Mouse (Mus musculus) gastrocnemius, postnatal 25 days (tissue): ENCODE data around the gene Rere. TPM values are rescaled to one million over a fixed set of nuclear protein-coding genes. Genes with fewer than 3 reads are reported as not detected.
A peak's percentile ranks its signal among the peaks of the same experiment; 100 is the strongest.
"Not testable (repeated sequence)": the region's sequence is repeated elsewhere in the genome, so short reads cannot be mapped to it uniquely, and the experiment has no call there.

ENCODE experiments used
- DNase-seq: peaks from one replicate; pipeline ENCODE4 v3.0.0; 2022
- total RNA-seq, 2 experiments: library from RNA; stranded (reverse); gene quantifications; 1 replicate in 1 of 2; 2 replicates in 1 of 2; pipeline ENCODE4 v1.2.3; 2021

Rere gene
- total RNA-seq, 2 experiments from 2014 or later, result 51.0 to 56.4 TPM

- DNase-seq, result no peak
These were observed 227.7 kb downstream of the Rere start for GRCm38 (mm10) chr4:150509026-150509712.

GRCm38 (mm10) chr4:150510036-150510435 lies 228.6 kb downstream of the Rere start:
- DNase-seq, result no peak

DNA sequence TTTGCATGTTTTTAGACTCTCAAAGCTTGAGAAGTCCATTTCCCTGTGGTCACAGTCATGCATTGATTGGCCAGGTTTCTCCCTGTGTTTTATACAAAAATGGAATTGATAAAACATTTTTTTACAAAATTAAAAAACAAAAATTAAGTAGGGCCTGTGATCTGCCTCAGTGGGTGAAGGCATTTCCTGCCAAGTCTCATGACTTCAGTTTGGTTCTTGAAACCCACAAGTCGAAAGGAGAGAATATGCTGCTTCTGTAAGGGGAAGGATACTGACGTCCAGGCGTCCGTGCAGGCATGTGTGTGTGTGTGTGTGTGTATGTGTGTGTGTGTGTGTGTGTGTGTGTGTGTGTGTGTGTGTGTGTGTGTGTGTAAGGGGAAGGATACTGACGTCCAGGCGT lies 231.9 kb downstream of the Rere start:
- not testable (repeated sequence) for DNase-seq

DNA sequence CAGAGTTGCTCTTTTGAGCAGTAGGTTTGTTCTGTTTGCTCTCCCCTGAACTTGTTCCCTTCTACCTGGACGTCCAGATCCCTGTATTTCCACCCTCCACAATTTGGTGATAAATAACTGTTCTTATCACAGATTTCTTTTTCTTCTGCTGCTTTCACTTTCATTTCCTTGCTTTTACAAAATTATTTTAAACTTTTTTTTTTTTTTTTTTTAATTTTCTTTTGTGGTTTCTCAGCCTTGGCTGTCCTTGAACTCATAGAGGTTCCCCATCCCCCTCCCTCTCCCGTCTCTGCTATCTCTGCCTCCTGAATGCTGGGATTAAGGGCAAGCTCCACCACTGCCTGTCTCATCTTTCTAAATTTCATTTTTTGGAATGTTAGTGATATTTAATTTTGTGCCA lies 234.8 kb downstream of the Rere start:
- no peak for DNase-seq

DNA sequence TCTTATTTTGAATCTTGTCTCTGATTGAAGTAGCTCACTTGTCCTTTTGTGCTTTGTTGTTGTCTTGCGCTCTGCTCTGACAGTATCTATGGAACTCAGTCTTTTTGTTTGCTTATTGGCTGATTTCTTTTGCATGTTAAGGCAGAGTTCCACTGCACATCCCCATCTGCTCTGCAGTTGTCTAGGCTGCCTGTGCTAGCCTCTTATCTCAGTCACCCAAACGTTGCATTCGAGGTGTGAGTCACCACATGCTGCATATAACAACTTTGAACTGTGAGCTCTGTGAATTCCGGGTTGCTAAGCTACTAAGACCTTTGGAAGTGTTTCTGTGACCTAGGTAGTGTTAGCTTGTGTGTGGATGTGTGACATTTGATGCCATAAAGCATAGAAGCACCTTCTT lies 235.9 kb downstream of the Rere start:
- DNase-seq, result no peak

DNA sequence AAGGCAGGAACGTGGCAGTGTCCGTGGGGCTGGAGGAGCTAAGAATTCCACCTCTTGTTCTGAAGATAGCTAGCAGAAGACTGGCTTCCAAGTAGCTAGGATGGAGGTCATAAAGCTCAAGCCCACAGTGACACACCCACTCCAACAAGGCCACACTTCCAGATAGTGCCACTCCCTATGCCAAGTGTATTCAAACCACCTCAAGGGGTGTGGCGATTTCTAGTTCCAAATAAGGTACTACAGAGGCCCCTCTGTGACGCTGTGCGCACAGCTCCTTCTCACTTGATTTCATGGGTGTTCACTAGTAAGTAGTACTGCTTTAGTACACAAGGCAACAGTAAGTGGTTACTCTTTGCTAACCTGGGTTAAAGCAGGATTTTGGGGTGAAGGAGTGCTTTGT lies 237.4 kb downstream of the Rere start:
- DNase-seq, result no peak

DNA sequence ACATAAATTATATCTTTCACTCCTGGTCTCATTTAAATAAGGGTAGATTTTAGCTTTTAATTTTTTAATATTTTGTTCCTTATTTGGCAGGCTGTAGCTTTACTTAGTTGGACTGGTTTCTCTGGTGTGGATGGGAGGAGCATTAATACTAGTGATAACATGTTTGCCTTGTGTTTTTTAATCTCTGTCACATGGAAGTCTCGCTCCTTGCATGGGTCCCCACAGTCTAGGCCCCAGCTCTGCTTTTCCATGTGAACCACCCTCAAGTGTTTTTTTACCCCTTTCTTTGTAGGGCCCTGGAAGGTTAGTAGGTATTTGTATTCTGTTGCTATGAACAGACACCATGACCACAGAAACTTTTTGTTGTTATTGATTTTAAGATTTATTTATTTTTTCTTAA lies 238.6 kb downstream of the Rere start:
- no peak for DNase-seq

DNA sequence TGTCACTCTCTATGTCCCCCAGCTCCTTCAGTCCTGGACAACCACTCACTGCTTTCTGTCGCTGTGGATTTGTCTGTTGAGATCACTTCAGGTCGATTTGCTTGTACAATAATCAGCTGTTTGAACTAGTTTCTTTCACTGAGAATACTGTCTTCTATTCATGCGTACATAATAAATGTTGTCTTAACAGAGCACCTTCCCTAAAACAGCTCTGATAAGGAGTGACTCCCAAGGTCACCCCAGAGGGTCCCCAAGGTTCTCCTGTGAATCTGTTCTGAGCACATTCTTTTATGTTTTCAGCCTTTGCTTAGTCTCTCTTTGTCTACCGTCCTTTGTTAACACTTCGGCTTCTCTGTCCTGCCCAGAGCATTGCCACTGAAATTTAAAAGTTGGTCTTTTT lies 241.0 kb downstream of the Rere start:
- DNase-seq, result no peak

DNA sequence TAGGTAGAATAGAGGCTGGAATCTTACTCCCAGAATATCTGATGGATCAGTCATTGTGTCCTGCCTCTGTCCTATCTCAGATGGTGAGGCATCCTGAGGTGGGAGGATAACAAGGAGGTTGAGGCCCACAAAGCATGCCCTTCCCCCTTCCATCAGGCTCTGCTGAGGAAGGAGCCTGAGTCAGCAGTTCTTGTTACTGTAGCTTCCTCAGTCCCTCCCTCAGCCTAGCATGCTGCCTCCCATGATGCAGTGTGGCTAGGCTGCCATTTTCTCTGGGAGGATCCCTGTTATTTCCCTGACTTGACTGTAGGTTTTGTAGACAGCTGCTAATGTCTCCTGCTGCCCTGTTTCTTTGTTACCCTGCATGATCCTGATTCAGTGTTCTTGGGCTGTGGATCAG lies 241.9 kb downstream of the Rere start:
- DNase-seq, result no peak

GRCm38 (mm10) chr4:150526269-150526668 lies 244.8 kb downstream of the Rere start:
- DNase-seq, result no peak

DNA sequence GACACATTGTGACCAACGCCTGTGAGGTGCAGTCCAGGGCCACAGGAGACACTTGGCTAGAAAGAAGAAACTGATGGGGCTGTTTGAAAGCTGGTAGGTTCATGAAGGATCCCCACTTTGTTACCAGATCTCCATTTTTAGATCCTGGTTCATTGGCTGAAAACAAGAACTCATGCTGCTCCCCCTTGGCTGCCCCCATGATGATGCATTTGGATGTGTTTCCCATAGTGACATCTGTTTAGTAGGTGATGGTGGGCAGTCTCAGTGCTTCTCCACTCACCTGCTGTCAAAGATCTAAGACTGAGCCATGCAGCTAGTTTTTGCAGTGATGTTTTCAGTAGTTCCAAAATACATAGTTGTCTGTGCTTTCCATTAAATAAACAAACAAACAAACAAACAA lies 247.0 kb downstream of the Rere start:
- no peak for DNase-seq

DNA sequence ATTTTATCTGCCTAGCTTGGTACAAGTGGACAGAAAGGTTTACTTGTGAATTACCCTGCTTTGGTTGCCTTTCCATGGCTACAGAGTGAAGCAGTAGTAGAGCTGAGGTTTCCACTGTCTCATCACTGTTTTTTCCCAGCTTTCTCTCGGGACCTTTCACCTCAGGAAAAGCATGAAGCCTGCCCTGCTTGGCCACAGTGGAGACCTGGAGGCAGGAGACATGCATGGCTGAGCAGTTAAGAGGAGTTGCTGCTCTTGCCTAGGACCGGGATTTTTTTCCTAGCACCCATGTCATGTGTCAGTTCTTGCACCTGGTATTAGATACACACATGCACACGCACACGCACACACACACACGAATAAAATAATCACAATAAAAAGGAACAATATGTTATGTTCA lies 247.4 kb downstream of the Rere start:
- no peak for DNase-seq

DNA sequence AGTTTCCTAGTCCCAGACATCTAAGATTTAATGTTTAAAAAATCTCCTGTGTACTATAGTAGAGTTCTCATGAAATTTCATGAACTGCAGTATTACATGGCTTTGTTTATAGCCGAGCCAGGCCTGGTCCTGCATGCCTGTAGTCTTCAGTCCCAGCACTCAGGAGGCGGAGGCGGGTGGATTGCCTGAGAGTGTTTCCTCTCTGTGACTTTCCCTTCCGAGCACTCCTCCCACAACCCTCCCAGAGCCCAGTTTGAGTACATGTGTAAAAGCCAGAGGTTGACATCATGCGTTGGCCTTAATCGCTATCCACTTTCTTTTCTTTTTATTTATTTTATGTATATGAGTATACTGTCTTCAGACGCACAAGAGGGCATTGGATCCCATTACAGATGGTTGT lies 250.4 kb downstream of the Rere start:
- DNase-seq, result no peak

DNA sequence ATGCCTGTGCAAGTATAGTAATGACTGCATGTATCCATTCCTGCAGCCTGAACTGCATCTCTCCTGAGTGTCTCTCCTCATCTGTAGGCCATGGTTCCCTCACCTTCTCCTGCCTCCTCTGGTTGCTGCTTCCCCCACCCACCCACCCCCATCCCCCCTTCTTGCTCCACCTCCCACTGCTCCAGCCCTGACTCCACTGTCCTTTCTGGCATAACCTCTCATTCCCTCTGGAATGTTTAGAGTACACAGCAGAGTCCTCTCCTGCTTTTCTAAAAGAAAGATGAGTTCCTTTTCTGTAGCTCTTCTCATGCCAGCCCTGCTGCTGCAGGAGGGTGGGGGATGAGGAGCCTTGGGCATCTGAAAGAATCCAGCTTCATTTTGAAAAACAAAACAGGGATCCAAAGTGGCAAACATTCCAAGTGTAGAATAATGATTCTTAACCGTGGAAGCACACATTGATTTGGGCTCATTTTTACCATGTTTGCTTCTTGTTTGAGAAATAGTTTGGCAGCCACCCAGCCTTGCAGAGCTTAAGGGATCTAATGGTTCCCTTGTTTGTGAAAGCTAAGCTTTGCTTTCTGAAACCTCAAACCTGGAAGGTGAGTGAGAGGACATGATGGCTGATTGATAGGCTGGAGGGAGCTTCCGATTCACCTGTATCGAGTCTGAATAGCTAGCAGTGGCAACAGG lies 255.5 kb downstream of the Rere start:
- no peak for DNase-seq

DNA sequence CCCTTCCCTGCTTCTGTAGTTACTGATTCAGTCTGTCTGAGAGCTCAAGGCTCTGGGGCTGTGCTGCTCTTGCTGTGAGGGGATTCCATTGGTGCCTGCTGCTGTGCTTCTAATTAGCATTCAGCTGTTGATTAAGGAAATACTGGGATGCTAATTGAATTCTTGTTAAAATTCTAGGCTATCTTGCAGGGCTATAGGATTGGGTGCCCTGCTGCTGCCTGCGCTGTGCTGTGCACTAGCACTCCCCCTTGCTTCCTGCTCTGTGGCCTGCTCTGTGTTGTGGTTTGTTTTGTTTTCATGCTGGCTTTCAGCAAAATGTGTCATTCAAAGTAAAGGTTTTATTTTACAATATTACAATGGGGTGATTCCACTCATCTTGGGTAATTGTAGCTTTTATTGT lies 258.4 kb downstream of the Rere start:
- DNase-seq, result no peak

GRCm38 (mm10) chr4:150540392-150541094 lies 259.1 kb downstream of the Rere start:
- no peak for DNase-seq

GRCm38 (mm10) chr4:150544231-150544630 lies 262.8 kb downstream of the Rere start:
- no peak for DNase-seq

DNA sequence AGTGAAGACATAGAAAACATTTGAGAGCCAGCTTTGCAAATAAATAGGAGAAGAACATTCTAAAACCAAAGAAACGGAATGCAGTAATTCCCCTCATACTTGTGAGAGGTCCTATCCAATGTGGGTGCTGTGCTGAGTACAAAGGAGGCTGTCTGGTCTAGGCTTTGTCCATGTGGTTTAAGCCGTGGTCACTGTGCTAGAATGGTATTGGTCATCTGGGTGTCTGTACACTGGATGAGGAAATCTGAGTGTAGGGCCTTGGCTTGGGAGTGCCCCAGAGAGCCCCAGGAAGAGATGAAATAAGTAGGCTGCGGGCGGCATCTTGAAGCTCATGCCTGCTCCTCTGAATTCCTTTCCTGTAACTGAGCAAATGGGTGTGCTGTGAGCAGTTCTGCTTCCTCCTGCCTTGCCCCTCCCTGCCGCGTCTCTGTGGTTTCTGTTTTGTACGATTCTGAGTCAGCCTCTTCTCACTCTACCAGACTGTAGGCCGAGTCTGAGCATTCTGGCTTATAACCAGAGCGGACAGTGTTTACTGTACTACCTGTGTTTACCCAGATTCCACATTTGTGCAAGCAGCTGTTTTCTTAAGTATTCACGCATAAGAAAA lies 263.3 kb downstream of the Rere start:
- peak; percentile 52 for DNase-seq

GRCm38 (mm10) chr4:150545775-150546174 lies 264.3 kb downstream of the Rere start:
- no peak for DNase-seq

GRCm38 (mm10) chr4:150546296-150546695 lies 264.9 kb downstream of the Rere start:
- not testable (repeated sequence) for DNase-seq

DNA sequence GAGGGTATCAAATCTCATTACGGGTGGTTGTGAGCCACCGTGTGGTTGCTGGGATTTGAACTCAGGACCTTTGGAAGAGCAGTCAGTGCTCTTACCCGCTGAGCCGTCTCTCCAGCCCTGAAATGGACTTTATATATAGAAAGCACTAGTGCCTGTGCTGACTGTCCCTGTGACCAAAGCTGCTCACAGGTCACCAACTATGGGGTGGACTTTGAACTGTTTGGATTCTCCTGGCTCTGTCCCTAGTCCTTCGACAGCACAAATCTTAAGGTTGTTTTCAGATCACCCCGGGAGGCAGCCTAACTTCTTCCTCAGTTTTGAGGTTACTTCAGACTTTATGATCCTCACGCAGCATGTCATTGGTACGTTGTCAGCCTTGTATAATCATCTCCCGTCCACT lies 267.9 kb downstream of the Rere start:
- no peak for DNase-seq

DNA sequence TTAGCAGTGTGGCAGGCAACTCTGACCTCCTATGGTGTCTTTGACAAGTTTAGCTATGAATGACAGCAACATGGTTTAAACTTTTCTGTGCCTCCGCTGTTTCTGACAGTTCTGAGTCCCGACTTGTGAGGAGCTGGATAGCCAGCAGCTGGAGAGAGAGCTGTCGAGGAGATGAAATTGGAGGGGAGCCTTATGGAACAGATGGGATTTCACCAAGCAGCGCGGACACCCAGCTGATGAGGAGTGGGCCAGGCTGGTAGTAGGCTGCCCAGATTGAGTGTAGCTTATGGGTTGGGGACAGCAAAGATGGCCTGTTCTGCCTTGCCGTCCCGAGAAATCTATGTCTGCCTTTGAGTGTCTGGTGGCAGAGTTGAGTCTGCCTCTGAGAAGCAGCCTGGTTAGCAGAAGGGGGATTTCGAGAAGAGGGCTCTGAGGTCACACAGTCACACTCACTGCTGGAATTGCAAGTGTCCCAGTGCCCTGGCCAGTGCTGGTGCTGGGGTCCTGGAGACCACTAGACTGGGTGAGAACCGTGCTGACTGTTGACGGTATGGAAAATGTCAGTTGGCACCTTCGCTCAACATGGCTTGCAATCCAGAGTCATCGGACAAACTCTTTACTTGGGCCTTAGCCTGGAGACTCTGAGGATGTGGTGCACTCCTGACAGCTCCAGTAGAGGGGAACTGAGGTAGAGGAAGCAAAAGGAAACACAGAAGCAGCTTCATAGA lies 268.7 kb downstream of the Rere start:
- no peak for DNase-seq
